Mouse (Mus musculus) MEL (cell line): ENCODE data around the gene Ankrd50. TPM values are rescaled to one million over a fixed set of nuclear protein-coding genes. Genes with fewer than 3 reads are reported as not detected.

Experiments
- DNase-seq: peaks from one replicate; pipeline ENCODE4 v3.0.0; 2011; ENCODE audit warnings: low read depth, low spot score
- H3K27ac ChIP-seq: 2 replicates; pipeline ENCODE4 v1.5.1; 2012; ENCODE audit warnings: low read depth, mild to moderate bottlenecking, control low read depth, low read length, moderate library complexity; ENCODE audit not compliant: control insufficient read depth
- H3K27me3 ChIP-seq, 2 experiments: fragments of 150-350 bp in 1 of 2; sonication (generic) in 1 of 2; 2 replicates each; pipeline ENCODE4 v1.6.1; 2012; ENCODE audit warnings: low read length in 2 of 2, mild to moderate bottlenecking in 2 of 2, improper control_type of control experiment in 1 of 2, moderate library complexity in 1 of 2; ENCODE audit not compliant: insufficient read depth in 2 of 2, control insufficient read depth in 1 of 2
- H3K36me3 ChIP-seq, 2 experiments: 2 replicates each; pipeline ENCODE4 v1.6.1; 2012 to 2014; ENCODE audit warnings: low read length in 2 of 2, improper control_type of control experiment in 1 of 2, inconsistent platforms in 1 of 2, mild to moderate bottlenecking in 1 of 2; ENCODE audit not compliant: insufficient read depth in 2 of 2, control insufficient read depth in 1 of 2
- H3K4me1 ChIP-seq, 2 experiments: fragments of 150-350 bp in 1 of 2; sonication (generic) in 1 of 2; 2 replicates each; pipeline ENCODE4 v1.6.1; 2012; ENCODE audit warnings: low read length in 2 of 2, improper control_type of control experiment in 1 of 2, mild to moderate bottlenecking in 1 of 2; ENCODE audit not compliant: insufficient read depth in 2 of 2, control insufficient read depth in 1 of 2
- H3K4me3 ChIP-seq, 2 experiments: fragments of 150-350 bp in 1 of 2; sonication (generic) in 1 of 2; 2 replicates each; pipeline ENCODE4 v1.5.1; 2012; ENCODE audit warnings: low read depth in 2 of 2, low read length in 2 of 2, mild to moderate bottlenecking in 2 of 2, moderate library complexity in 2 of 2, control low read depth in 1 of 2, improper control_type of control experiment in 1 of 2; ENCODE audit not compliant: control insufficient read depth in 1 of 2, insufficient read depth in 1 of 2
- H3K79me2 ChIP-seq: 2 replicates; pipeline ENCODE4 v1.6.1; 2012; ENCODE audit warnings: mild to moderate bottlenecking, low read length, moderate library complexity; ENCODE audit not compliant: control insufficient read depth, poor library complexity, insufficient read depth
- H3K9ac ChIP-seq: 2 replicates; pipeline ENCODE4 v1.6.1; 2012; ENCODE audit warnings: low read depth, mild to moderate bottlenecking, control low read depth, low read length, moderate library complexity; ENCODE audit not compliant: control insufficient read depth, poor library complexity, severe bottlenecking
- H3K9me3 ChIP-seq: fragments of 150-350 bp; sonication (generic); replicated peaks from 2 replicates; pipeline ENCODE4 v1.6.1; 2012; ENCODE audit warnings: mild to moderate bottlenecking, low read length, improper control_type of control experiment, moderate library complexity; ENCODE audit not compliant: insufficient read depth
- CHD1 ChIP-seq: IDR thresholded peaks from 2 replicates; pipeline ENCODE4 v1.6.1; 2012; ENCODE audit warnings: low read depth, mild to moderate bottlenecking, inconsistent platforms, low read length, improper control_type of control experiment
- CTCF ChIP-seq, 3 experiments: IDR thresholded peaks in 2 of 3; conservative IDR thresholded peaks in 1 of 3; 2 replicates each; pipeline ENCODE4 v1.5.1; 2011 to 2012; ENCODE audit warnings: low read length in 3 of 3, low read depth in 2 of 3, mild to moderate bottlenecking in 2 of 3, improper control_type of control experiment in 1 of 3, inconsistent platforms in 1 of 3, mixed read lengths in 1 of 3, moderate library complexity in 1 of 3; ENCODE audit not compliant: control insufficient read depth in 1 of 3, insufficient read depth in 1 of 3, poor library complexity in 1 of 3, severe bottlenecking in 1 of 3
- ELF1 ChIP-seq: IDR thresholded peaks from 2 replicates; pipeline ENCODE4 v1.6.1; 2014; ENCODE audit warnings: low read depth, mild to moderate bottlenecking, inconsistent platforms, low read length, improper control_type of control experiment, moderate library complexity
- EP300 ChIP-seq, 2 experiments: IDR thresholded peaks; 2 replicates each; pipeline ENCODE4 v1.6.1; 2011; ENCODE audit warnings: improper control_type of control experiment in 2 of 2, low read length in 2 of 2, low read depth in 1 of 2, mild to moderate bottlenecking in 1 of 2
- GABPA ChIP-seq: IDR thresholded peaks from 2 replicates; pipeline ENCODE4 v1.6.1; 2012; ENCODE audit warnings: low read depth, mild to moderate bottlenecking, inconsistent platforms, low read length, improper control_type of control experiment, moderate library complexity
- GATA1 ChIP-seq: IDR thresholded peaks from 2 replicates; pipeline ENCODE4 v1.6.1; 2011; ENCODE audit warnings: low read depth, low read length, improper control_type of control experiment
- HCFC1 ChIP-seq: IDR thresholded peaks from 2 replicates; pipeline ENCODE4 v1.6.1; 2012; ENCODE audit warnings: low read depth, mild to moderate bottlenecking, inconsistent platforms, low read length, improper control_type of control experiment, moderate library complexity
- MAFK ChIP-seq: IDR thresholded peaks from 2 replicates; pipeline ENCODE4 v1.6.1; 2011; ENCODE audit warnings: low read depth, mild to moderate bottlenecking, low read length, improper control_type of control experiment, borderline replicate concordance
- MAZ ChIP-seq: IDR thresholded peaks from 2 replicates; pipeline ENCODE4 v1.6.1; 2012; ENCODE audit warnings: low read depth, mild to moderate bottlenecking, inconsistent platforms, low read length, improper control_type of control experiment
- MYB ChIP-seq: IDR thresholded peaks from 2 replicates; pipeline ENCODE4 v1.6.1; 2011; ENCODE audit warnings: mild to moderate bottlenecking, low read depth, low read length, improper control_type of control experiment
- NRF1 ChIP-seq: IDR thresholded peaks from 2 replicates; pipeline ENCODE4 v1.6.1; 2014; ENCODE audit warnings: low read depth, mild to moderate bottlenecking, inconsistent platforms, low read length, improper control_type of control experiment, moderate library complexity; ENCODE audit not compliant: poor library complexity, insufficient read depth, severe bottlenecking
- TAL1 ChIP-seq: IDR thresholded peaks from 2 replicates; pipeline ENCODE4 v1.6.1; 2012; ENCODE audit warnings: mild to moderate bottlenecking, inconsistent platforms, low read length, moderate library complexity, mixed read lengths
- TBP ChIP-seq: IDR thresholded peaks from 2 replicates; pipeline ENCODE4 v1.8.0; 2011; ENCODE audit warnings: low read depth, low read length, improper control_type of control experiment
- TCF12 ChIP-seq: IDR thresholded peaks from 2 replicates; pipeline ENCODE4 v1.6.1; 2014; ENCODE audit warnings: low read depth, mild to moderate bottlenecking, inconsistent platforms, low read length, improper control_type of control experiment, moderate library complexity
- UBTF ChIP-seq: IDR thresholded peaks from 2 replicates; pipeline ENCODE4 v1.6.1; 2012; ENCODE audit warnings: low read depth, mild to moderate bottlenecking, inconsistent platforms, low read length, improper control_type of control experiment, moderate library complexity, borderline replicate concordance; ENCODE audit not compliant: insufficient read depth
- USF1 ChIP-seq: IDR thresholded peaks from 2 replicates; pipeline ENCODE4 v1.6.1; 2014; ENCODE audit warnings: low read depth, mild to moderate bottlenecking, inconsistent platforms, low read length, improper control_type of control experiment, moderate library complexity
- ZKSCAN1 ChIP-seq: IDR thresholded peaks from 2 replicates; pipeline ENCODE4 v1.6.1; 2012; ENCODE audit warnings: low read depth, mild to moderate bottlenecking, inconsistent platforms, low read length, improper control_type of control experiment, moderate library complexity
- ZNF384 ChIP-seq: IDR thresholded peaks from 2 replicates; pipeline ENCODE4 v1.6.1; 2012; ENCODE audit warnings: low read depth, mild to moderate bottlenecking, inconsistent platforms, low read length, improper control_type of control experiment
- polyA plus RNA-seq, 2 experiments: library from polyadenylated mRNA; stranded (reverse) in 1 of 2; unstranded in 1 of 2; fragments of >175 nt in 1 of 2; fragments of >200 nt in 1 of 2; gene quantifications; 2 replicates each; pipeline versions ENCODE4 v1.2.1 to v1.2.4; 2012; ENCODE audit warnings: low replicate concordance in 2 of 2, low read depth in 1 of 2; ENCODE audit not compliant: insufficient read length in 2 of 2, insufficient read depth in 1 of 2, missing spikeins in 1 of 2
- total RNA-seq: library from RNA; depleted of rRNA; stranded (reverse); fragments of 300-350 nt; gene quantifications from 2 replicates; pipeline ENCODE4 v1.2.3, GENCODE M21; 2012

The Ankrd50 gene
- total and polyA plus RNA-seq, 3 experiments: 4.4 to 7.8 TPM; not detected in 1

- H3K9ac ChIP-seq: no peak overlapping the region
- no peaks in the 10 kb centered on the region for H3K79me2 ChIP-seq
- no peak for DNase-seq
- H3K4me3 ChIP-seq: no peak overlapping the region
- no peak for TF ChIP-seq EP300 (IDR thresholded peaks at IDR 0.05; ENCODE audit: low read depth in 1 of 2, low read length in 2 of 2)
- TF ChIP-seq ZKSCAN1: no peak
- no peak for TF ChIP-seq CTCF (IDR thresholded peaks at IDR 0.05 in 2 of 3, conservative IDR thresholded peaks at IDR 0.05 in 1 of 3; ENCODE audit: control insufficient read depth in 1 of 3, insufficient read depth in 1 of 3, low read depth in 2 of 3, low read length in 3 of 3, poor library complexity in 1 of 3, severe bottlenecking in 1 of 3)
- no peak for TF ChIP-seq ELF1
- no peak for TF ChIP-seq USF1
- TF ChIP-seq GABPA: no peak
- no peak for TF ChIP-seq MYB
- TF ChIP-seq UBTF: no peak
- TF ChIP-seq TCF12: no peak
- TF ChIP-seq ZNF384: no peak
- TF ChIP-seq CHD1: no peak
- no peak for TF ChIP-seq GATA1
- no peaks in the 10 kb centered on the region for H3K4me1 ChIP-seq
- H3K36me3 ChIP-seq: no peaks in the 10 kb centered on the region
- no peaks in the 10 kb centered on the region for H3K9me3 ChIP-seq
- H3K27ac ChIP-seq: no peak overlapping the region
- H3K27me3 ChIP-seq: no peaks in the 10 kb centered on the region
Measured at GRCm38 (mm10) chr3:38503606-38504005, 19.0 kb upstream of the Ankrd50 start.

GRCm38 (mm10) chr3:38502156-38502555, 17.5 kb upstream of the Ankrd50 start:
- no peaks in the 10 kb centered on the region for H3K79me2 ChIP-seq
- no peak for DNase-seq
- H3K27ac ChIP-seq: no peak overlapping the region
- no peaks in the 10 kb centered on the region for H3K9me3 ChIP-seq
- no peaks in the 10 kb centered on the region for H3K27me3 ChIP-seq
- no peak overlapping the region for H3K9ac ChIP-seq
- no peaks in the 10 kb centered on the region for H3K4me1 ChIP-seq
- TF ChIP-seq NRF1 (no peak), ZNF384 (no peak), GATA1 (no peak), MAZ (no peak), HCFC1 (no peak), TAL1 (no peak), MAFK (no peak), TBP (no peak), CTCF (IDR thresholded peaks at IDR 0.05 in 2 of 3, conservative IDR thresholded peaks at IDR 0.05 in 1 of 3; ENCODE audit: control insufficient read depth in 1 of 3, insufficient read depth in 1 of 3, low read depth in 2 of 3, low read length in 3 of 3, poor library complexity in 1 of 3, severe bottlenecking in 1 of 3) (no peak)
- no peaks in the 10 kb centered on the region for H3K36me3 ChIP-seq
- no peak overlapping the region for H3K4me3 ChIP-seq
